Mouse (Mus musculus): Measurements from ENCODE around the gene Rapgef6.

Rapgef6 gene

DNA sequence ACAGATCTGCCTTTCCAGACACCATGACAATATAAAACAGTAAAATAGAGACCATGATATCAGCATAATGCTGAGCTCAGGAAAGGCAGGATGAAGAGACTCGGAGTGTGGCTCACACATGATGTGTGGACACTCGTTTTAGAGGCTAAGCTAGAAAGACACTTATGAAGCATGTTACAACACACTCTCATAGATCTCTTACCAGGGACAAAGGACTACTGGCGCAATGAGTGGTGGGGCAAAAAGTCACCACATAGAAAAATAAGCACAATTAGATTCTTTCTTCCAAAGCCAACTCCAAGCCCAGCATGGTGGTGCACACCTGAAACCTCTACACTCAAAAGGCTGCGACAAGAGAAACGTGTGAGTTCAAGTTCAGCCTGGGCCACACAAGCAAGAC lies 208.3 kb downstream of the Rapgef6 start:
- no peak for DNase-seq (ENCODE audit: extremely low spot score, low read depth, low spot score)

DNA sequence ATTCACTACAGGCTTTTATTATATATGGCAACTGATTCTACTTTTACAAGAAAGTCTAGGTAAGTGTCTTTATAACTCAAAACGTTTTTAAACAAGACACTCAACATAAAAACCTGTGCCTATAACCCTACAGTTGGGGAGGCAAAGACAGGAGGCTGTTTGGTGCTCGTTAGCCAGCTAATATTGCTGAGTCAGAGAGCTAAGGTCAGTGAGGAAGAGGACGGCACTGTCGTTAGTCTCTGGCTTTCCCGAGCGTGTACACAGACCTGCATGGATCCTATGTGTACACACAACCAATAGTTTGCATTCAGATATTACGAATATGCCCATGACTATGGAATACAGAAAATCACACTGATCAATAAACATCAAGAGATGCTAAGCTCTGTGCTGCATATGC lies 208.7 kb downstream of the Rapgef6 start:
- no peak for DNase-seq (ENCODE audit: extremely low spot score, low read depth, low spot score)

DNA sequence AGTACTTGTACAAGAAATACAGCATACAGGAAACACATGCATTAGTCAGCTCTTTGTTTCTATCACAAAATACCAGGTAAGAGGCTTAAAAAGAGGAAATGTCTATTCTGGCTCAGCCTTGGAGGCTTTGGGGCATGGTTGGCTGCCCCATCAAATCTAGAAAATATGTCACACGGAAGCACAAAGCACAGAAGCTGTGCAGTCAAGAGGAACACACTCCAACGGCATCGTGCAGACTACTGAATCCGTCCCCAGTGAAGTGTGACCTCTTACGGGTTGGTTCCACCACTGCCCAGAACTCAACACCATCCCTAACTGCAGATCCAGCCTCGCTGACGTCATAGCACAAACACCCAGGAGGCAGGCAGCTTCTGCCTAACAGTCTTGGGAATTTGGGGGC lies 210.9 kb downstream of the Rapgef6 start:
- DNase-seq (ENCODE audit: extremely low spot score, low read depth, low spot score): no peak

DNA sequence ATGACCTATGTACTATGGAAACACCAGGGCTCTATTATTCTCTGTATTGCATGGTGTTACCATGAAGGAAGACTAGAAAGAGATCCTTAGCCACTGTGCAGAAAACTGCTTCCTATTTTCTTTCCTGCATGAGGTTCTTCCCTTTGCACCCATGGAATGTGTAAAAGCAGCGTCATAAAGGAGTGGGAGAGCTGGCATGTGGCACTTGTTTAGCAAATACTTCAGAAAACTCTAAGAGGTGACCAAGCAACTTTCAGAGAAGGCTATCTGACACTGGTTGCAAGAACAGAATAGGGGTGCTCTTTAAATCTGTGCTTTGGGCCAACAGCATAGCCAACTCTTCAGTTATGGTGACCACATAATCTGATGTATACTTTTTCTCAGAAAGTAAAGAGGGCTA lies 212.5 kb downstream of the Rapgef6 start:
- DNase-seq (ENCODE audit: extremely low spot score, low read depth, low spot score): no peak

DNA sequence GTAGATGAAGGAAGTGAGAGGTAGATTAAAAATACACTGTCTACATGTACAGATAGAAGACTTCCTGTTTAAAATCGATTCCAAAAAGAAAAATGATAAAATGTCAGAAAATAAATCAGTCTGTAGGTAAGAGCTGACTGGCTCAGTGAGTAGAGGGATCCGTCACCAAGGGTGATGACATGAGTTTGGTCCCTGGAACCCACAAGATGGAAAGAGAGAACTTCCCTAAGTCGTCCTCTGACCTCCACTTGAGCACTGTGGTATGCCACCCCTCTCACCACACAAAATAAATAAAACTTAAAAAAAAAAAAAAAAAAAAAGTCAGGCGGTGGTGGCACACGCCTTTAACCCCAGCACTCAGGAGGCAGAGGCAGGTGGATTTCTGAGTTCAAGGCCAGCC lies 214.3 kb downstream of the Rapgef6 start:
- DNase-seq (ENCODE audit: extremely low spot score, low read depth, low spot score): no peak

DNA sequence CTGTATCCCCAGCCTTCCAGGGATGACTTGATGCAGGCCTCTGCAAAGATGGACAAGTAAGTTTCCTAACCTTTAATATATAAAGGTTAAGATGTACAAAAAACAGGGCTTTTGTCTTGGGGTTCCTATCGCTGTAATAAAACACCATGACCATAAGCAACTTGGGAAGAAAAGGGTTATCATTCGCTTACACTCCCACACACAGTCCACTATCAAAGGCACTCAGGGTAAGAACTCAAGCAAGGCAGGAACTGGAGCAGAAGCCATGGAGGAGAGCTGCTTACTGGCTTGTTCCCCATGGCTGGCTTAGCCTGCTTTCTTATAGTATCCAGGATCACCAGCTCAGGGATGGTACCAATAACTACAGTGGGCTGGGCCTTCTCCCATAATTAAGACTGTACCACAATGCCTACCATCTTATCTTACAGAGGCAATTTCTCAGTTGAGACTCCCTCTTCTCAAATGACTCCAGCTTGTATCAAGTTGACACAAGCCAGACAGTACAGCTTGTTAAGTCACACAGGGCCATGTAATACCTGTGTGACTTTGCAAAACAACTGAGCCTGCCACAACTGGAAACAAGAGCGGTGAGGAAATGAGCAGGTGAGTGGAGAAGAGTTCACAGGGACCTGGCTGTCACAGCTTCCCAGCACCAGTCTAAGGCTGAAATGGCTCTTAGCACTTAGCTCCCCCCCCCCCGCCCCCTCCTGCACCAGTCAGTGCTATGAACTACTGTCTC lies 216.5 kb downstream of the Rapgef6 start:
- no peak for DNase-seq (ENCODE audit: extremely low spot score, low read depth, low spot score)

DNA sequence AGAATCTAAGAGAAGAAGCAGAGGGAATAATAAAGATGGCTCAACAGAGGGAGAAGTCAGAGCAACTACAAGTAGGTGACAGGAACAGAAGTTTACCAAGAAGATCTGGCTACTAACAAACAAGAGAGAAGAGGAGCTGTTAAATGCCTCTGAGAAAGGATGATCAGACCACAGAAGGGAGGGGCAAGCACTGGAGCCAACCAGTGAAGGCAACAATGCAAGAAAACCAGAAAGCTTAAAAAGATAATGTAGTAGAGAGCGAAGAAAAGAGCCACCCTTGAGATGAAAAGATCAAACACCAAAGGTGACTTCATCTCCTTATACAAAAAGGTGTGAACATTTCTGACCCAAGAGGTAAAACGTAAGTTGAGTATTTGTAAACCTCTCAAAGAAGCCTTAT lies 218.7 kb downstream of the Rapgef6 start:
- DNase-seq (ENCODE audit: extremely low spot score, low read depth, low spot score): no peak

DNA sequence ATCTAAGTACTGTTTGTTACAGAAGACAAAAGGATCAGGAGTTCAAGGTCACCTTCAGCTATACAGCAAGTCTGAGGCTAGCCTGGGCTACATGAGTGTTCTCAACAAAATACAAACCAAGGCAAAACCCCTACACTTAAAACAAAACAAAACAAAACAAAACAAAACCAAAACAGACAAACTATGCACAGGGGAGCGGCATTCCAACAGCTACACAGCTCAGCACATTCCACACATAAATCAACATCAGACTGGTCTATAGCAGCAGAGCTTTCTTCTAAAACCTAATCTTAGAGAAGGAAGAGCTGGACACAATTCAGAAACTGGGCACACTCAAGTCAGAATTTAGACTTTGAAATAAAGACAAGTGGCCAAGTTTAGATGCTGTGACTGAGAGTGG lies 221.6 kb downstream of the Rapgef6 start:
- no peak for DNase-seq (ENCODE audit: extremely low spot score, low read depth, low spot score)
